Mouse (Mus musculus): ENCODE measurements at regions not wholly inside any gene's neighbourhood (a gene's known extent, or its start where the extent isn't known, plus 50 kb on each side); places are given as distances from the start of the nearest gene placed in this dataset.

- TF ChIP-seq CTCF (conservative IDR thresholded peaks at IDR 0.05; ENCODE audit: insufficient read depth, insufficient read length, low read depth, low read length): no peak
- TF ChIP-seq POLR2A (IDR thresholded peaks at IDR 0.05; ENCODE audit: low read depth, low read length): no peak
Measured at GRCm38 (mm10) chr4:105549744-105550440, 239.8 kb upstream of the Gm12728 start.
